Mouse (Mus musculus) intestine, embryonic 14.5 days (tissue): ENCODE results near the gene Acadl. TPM values are rescaled to one million over a fixed set of nuclear protein-coding genes. Genes with fewer than 3 reads are reported as not detected.
A peak's percentile ranks its signal among the peaks of the same experiment; 100 is the strongest.

Source experiments
- ATAC-seq: fragments of 200-750 bp; cut with Nextera tagmentation; replicated peaks from 2 replicates; pipeline ENCODE4 v1.8.0; 2017; ENCODE audit warnings: low read depth, moderate number of reproducible peaks, moderate TSS enrichment, moderate library complexity; ENCODE audit not compliant: low FRiP score, low TSS enrichment
- DNase-seq: peaks from one replicate; pipeline ENCODE4 v3.0.0-alpha.2; 2018; ENCODE audit warnings: low spot score
- H3K27ac ChIP-seq: fragments of 300-500 bp; sonication (generic); 2 replicates; pipeline ENCODE4 v1.5.1; 2014; ENCODE audit warnings: low read depth, mild to moderate bottlenecking, control low read depth
- H3K27me3 ChIP-seq: fragments of 300-500 bp; sonication (generic); replicated peaks from 2 replicates; pipeline ENCODE4 v1.6.1; 2014; ENCODE audit warnings: low read length, control low read depth; ENCODE audit not compliant: control insufficient read depth, insufficient read depth
- H3K36me3 ChIP-seq: fragments of 300-500 bp; sonication (generic); 2 replicates; pipeline ENCODE4 v1.6.1; 2014; ENCODE audit warnings: low read length, control low read depth; ENCODE audit not compliant: control insufficient read depth, insufficient read depth
- H3K4me1 ChIP-seq: fragments of 300-500 bp; sonication (generic); replicated peaks from 2 replicates; pipeline ENCODE4 v1.6.1; 2014; ENCODE audit warnings: low read length, control low read depth, mixed read lengths; ENCODE audit not compliant: control insufficient read depth, insufficient read depth
- H3K4me2 ChIP-seq: fragments of 300-500 bp; sonication (generic); 2 replicates; pipeline ENCODE4 v1.6.1; 2014; ENCODE audit warnings: low read length
- H3K4me3 ChIP-seq: fragments of 300-500 bp; sonication (generic); 2 replicates; pipeline ENCODE4 v1.5.1; 2014; ENCODE audit warnings: low read depth, low read length, control low read depth, mixed read lengths
- H3K9ac ChIP-seq: fragments of 300-500 bp; sonication (generic); 2 replicates; pipeline ENCODE4 v1.6.1; 2014; ENCODE audit warnings: mild to moderate bottlenecking, low read length
- H3K9me3 ChIP-seq: fragments of 300-500 bp; sonication (generic); 2 replicates; pipeline ENCODE4 v1.6.1; 2016; ENCODE audit warnings: low read length, control low read depth; ENCODE audit not compliant: control insufficient read depth
- WGBS: fragments of 180-500 bp; shearing (Covaris S2); extraction: QIAGEN DNeasy Blood & Tissue Kit; methylation state at CpG from one replicate; pipeline ENCODE4 v1.1.7; 2014; 5-methylcytosine and 5-hydroxymethylcytosine counted together
- polyA plus RNA-seq: library from polyadenylated mRNA; unstranded; fragments of >200 nt; fragmentation: Nextera tagmentation; extraction: Ambion mirVana; gene quantifications from 2 replicates; pipeline ENCODE4 v1.2.1, GENCODE M21; 2014

Acadl gene
- polyA plus RNA-seq, 1 experiment from 2014 or later, result 121 TPM

GRCm38 (mm10) chr1:66832636-66833165, 30.4 kb downstream of the Acadl start:
- Histone ChIP-seq H3K36me3 (peaks cover 15% of the 10 kb centered on the region; the same call in 1 of the 2 replicates), H3K27ac (no peak overlapping the region), H3K9ac (no peak overlapping the region), H3K4me1 (peaks cover 13% of the 10 kb centered on the region; the same call in 1 of the 2 replicates), H3K4me3 (no peak overlapping the region), H3K4me2 (no peak overlapping the region), H3K27me3 (no peaks in the 10 kb centered on the region), H3K9me3 (no peaks in the 10 kb centered on the region)
- no peak for DNase-seq
- 77% methylated on average over 7 of the region's 7 CpGs for WGBS
- ATAC-seq, result no peak

- Histone ChIP-seq H3K4me2 (no peak overlapping the region), H3K36me3 (peaks cover 15% of the 10 kb centered on the region; the same call in 1 of the 2 replicates), H3K27me3 (no peaks in the 10 kb centered on the region), H3K9ac (no peak overlapping the region), H3K4me3 (no peak overlapping the region), H3K4me1 (peaks cover 13% of the 10 kb centered on the region; the same call in 1 of the 2 replicates), H3K27ac (no peak overlapping the region), H3K9me3 (no peaks in the 10 kb centered on the region)
- 63% methylated on average over 9 of the region's 9 CpGs for WGBS
- no peak for ATAC-seq
- DNase-seq, result no peak
Measured at GRCm38 (mm10) chr1:66831824-66832600, 31.1 kb downstream of the Acadl start.

- Histone ChIP-seq H3K9me3 (no peaks in the 10 kb centered on the region), H3K36me3 (peaks cover 10% of the 10 kb centered on the region; the same call in 1 of the 2 replicates), H3K4me2 (no peak overlapping the region), H3K4me1 (peaks cover 13% of the 10 kb centered on the region; the same call in 1 of the 2 replicates), H3K4me3 (no peak overlapping the region), H3K27ac (no peak overlapping the region), H3K9ac (no peak overlapping the region), H3K27me3 (no peaks in the 10 kb centered on the region)
- ATAC-seq, result no peak
- DNase-seq, result no peak
- WGBS, result 71% methylated on average over 9 of the region's 9 CpGs
Measured at GRCm38 (mm10) chr1:66829400-66830080, 33.5 kb downstream of the Acadl start.

GRCm38 (mm10) chr1:66821966-66822365, 41.1 kb downstream of the Acadl start:
- Histone ChIP-seq H3K9me3 (no peaks in the 10 kb centered on the region), H3K36me3 (0 out of 2 replicates have a peak, but pooled peaks cover 3% of the 10 kb centered on the region), H3K27ac (no peak overlapping the region), H3K27me3 (no peaks in the 10 kb centered on the region), H3K4me3 (no peak overlapping the region), H3K9ac (no peak overlapping the region), H3K4me1 (peaks cover 3% of the 10 kb centered on the region; the same call in 1 of the 2 replicates), H3K4me2 (no peak overlapping the region)
- WGBS, result 66% methylated on average over 9 of the region's 9 CpGs
- DNase-seq, result no peak
- no peak for ATAC-seq

- Histone ChIP-seq H3K4me1 (peaks cover 5% of the 10 kb centered on the region; the same call in 1 of the 2 replicates), H3K27ac (no peak overlapping the region), H3K4me2 (no peak overlapping the region), H3K4me3 (no peak overlapping the region), H3K27me3 (no peaks in the 10 kb centered on the region), H3K9me3 (no peaks in the 10 kb centered on the region), H3K36me3 (no peaks in the 10 kb centered on the region), H3K9ac (no peak overlapping the region)
- WGBS, result 15% methylated on average over 7 of the region's 7 CpGs
- ATAC-seq (no peak), DNase-seq (no peak)
Measured at GRCm38 (mm10) chr1:66820241-66820640, 42.8 kb downstream of the Acadl start.

GRCm38 (mm10) chr1:66817865-66818315, 45.2 kb downstream of the Acadl start:
- WGBS, result under 1% methylated on average over 20 of the region's 20 CpGs

GRCm38 (mm10) chr1:66817453-66817839, 45.6 kb downstream of the Acadl start, which contains the start of gene Kansl1l:
Gene Kansl1l, minus strand, starts transcription at chr1:66817562.
- under 1% methylated on average over 43 of the region's 56 CpGs for WGBS

More at GRCm38 (mm10) chr1:66817865-66818315, 45.2 kb downstream of the Acadl start:
- Histone ChIP-seq H3K36me3 (no peaks in the 10 kb centered on the region), H3K27me3 (no peaks in the 10 kb centered on the region), H3K4me2 (peak overlapping the region; percentile 54), H3K27ac (peak overlapping the region; percentile 95), H3K4me3 (peak overlapping the region; percentile 83), H3K9ac (peak overlapping the region; percentile 87), H3K4me1 (peaks cover 13% of the 10 kb centered on the region), H3K9me3 (no peaks in the 10 kb centered on the region)
- peak; percentile 66 for ATAC-seq
- DNase-seq, result no peak

GRCm38 (mm10) chr1:66816837-66817452, 46.1 kb downstream of the Acadl start:
- no peaks in the 10 kb centered on the region for H3K27me3 ChIP-seq
- peak overlapping the region; percentile 59 for H3K4me2 ChIP-seq
- H3K36me3 ChIP-seq, result no peaks in the 10 kb centered on the region
- peak; percentile 89 for ATAC-seq
- peaks cover 13% of the 10 kb centered on the region for H3K4me1 ChIP-seq
- H3K9ac ChIP-seq, result peak overlapping the region; percentile 87
- H3K27ac ChIP-seq, result peak overlapping the region; percentile 95
- DNase-seq, result peak; percentile 100
- under 1% methylated on average over 41 of the region's 63 CpGs for WGBS
- no peaks in the 10 kb centered on the region for H3K9me3 ChIP-seq
- H3K4me3 ChIP-seq, result peak overlapping the region; percentile 83

More at GRCm38 (mm10) chr1:66817453-66817839, 45.6 kb downstream of the Acadl start, which contains the start of gene Kansl1l:
- ATAC-seq, result peak; percentile 89
- H3K27me3 ChIP-seq, result no peaks in the 10 kb centered on the region
- peak; percentile 95 for DNase-seq
- H3K4me2 ChIP-seq, result peak within 1 kb of the TSS; percentile 59
- no peaks in the 10 kb centered on the region for H3K9me3 ChIP-seq
- peaks cover 13% of the 10 kb centered on the region for H3K4me1 ChIP-seq
- H3K9ac ChIP-seq, result peak within 1 kb of the TSS; percentile 87
- peak within 1 kb of the TSS; percentile 83 for H3K4me3 ChIP-seq
- H3K36me3 ChIP-seq, result no peaks in the 10 kb centered on the region
- peak within 1 kb of the TSS; percentile 95 for H3K27ac ChIP-seq
